Mouse (Mus musculus) midbrain, embryonic 10.5 days (tissue): ENCODE results near the gene Plcl2. TPM values are rescaled to one million over a fixed set of nuclear protein-coding genes. Genes with fewer than 3 reads are reported as not detected.
"Not testable (repeated sequence)": the region's sequence is repeated elsewhere in the genome, so short reads cannot be mapped to it uniquely, and the experiment has no call there.

Experiments
- DNase-seq: peaks from one replicate; pipeline ENCODE4 v3.0.0-alpha.2; 2017; ENCODE audit warnings: low spot score
- H3K27ac ChIP-seq: fragments of 300-500 bp; sonication (generic); replicated peaks from 2 replicates; pipeline ENCODE4 v1.5.1; 2016; ENCODE audit warnings: mild to moderate bottlenecking
- H3K27me3 ChIP-seq: fragments of 300-500 bp; sonication (generic); 2 replicates; pipeline ENCODE4 v1.6.1; 2016; ENCODE audit warnings: low read depth, mild to moderate bottlenecking; ENCODE audit not compliant: poor library complexity, severe bottlenecking
- H3K36me3 ChIP-seq: fragments of 300-500 bp; sonication (generic); 2 replicates; pipeline ENCODE4 v1.6.1; 2016; ENCODE audit warnings: mild to moderate bottlenecking, moderate library complexity
- H3K4me1 ChIP-seq: fragments of 300-500 bp; sonication (generic); 2 replicates; pipeline ENCODE4 v1.6.1; 2016
- H3K4me3 ChIP-seq: fragments of 300-500 bp; sonication (generic); 2 replicates; pipeline ENCODE4 v1.5.1; 2016; ENCODE audit warnings: mild to moderate bottlenecking, moderate library complexity
- H3K9me3 ChIP-seq: fragments of 300-500 bp; sonication (generic); replicated peaks from 2 replicates; pipeline ENCODE4 v1.6.1; 2016; ENCODE audit warnings: mild to moderate bottlenecking
- WGBS: fragments of 180-500 bp; shearing (Covaris S2); methylation state at CpG from one replicate; pipeline ENCODE4 v1.1.7; 2016; 5-methylcytosine and 5-hydroxymethylcytosine counted together
- polyA plus RNA-seq: library from polyadenylated mRNA; unstranded; fragments of >200 nt; fragmentation: Nextera tagmentation; extraction: Ambion mirVana; gene quantifications from 2 replicates; pipeline ENCODE4 v1.2.1, GENCODE M21; 2016

Plcl2 gene
- polyA plus RNA-seq, 1 experiment from 2014 or later: 3.8 TPM

DNA sequence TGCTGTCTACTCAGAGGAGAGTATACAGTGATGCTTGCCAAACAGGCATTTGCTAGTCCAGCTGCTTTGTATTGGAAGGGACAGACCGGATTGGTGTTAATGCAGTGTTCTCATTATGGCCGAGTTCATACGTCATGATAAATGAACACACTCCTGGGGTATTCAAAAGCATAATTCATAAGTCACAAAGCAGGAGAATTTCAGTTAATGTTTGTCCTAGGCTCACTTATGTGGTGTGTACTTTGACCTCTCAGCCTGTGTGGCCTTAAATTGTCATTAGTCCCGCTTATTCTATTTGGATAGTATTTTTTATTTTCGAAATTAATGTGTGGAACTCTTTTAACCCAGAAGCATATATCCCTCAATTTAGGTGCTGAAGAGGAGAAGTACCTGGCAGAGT lies 10.4 kb downstream of the Plcl2 start:
- Histone ChIP-seq H3K27me3 (no peaks in the 10 kb centered on the region), H3K4me3 (no peak overlapping the region), H3K27ac (no peak overlapping the region), H3K4me1 (peaks cover 18% of the 10 kb centered on the region), H3K36me3 (no peaks in the 10 kb centered on the region), H3K9me3 (no peaks in the 10 kb centered on the region)
- 94% methylated on average over 5 of the region's 5 CpGs for WGBS
- DNase-seq: no peak

DNA sequence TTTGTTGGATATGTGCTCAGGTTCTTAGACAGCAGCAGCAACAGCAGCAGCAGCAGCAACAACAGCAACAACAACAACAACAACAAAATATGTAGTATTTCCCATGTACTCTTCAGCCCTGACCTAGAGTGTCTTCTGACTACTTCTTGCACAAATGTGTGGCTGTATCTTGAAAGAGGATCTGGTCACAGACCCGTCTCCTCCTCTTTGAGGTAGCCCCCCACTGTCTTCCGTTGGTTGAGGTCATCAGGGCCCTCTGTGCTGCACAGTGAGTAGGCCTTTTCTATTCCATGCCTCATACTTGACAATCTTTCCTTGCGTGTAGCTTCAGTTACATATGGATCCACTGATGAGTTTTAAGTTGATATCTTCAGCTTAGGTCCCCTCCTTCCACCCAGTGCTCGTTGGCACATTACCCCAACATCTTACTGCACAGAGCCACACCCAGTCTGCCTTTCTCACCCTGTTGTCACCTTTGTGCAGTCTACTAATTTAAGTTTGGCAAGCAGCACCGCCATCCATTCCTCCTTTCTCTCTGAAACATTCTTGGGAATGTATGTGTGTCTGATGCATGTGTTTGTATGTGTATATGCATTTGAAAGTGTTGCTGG lies 13.4 kb downstream of the Plcl2 start:
- peaks cover 18% of the 10 kb centered on the region for H3K4me1 ChIP-seq
- DNase-seq: no peak
- 87% methylated on average over 5 of the region's 5 CpGs for WGBS
- H3K4me3 ChIP-seq: no peak overlapping the region
- H3K27ac ChIP-seq: no peak overlapping the region
- no peaks in the 10 kb centered on the region for H3K27me3 ChIP-seq
- no peaks in the 10 kb centered on the region for H3K9me3 ChIP-seq
- H3K36me3 ChIP-seq: no peaks in the 10 kb centered on the region

DNA sequence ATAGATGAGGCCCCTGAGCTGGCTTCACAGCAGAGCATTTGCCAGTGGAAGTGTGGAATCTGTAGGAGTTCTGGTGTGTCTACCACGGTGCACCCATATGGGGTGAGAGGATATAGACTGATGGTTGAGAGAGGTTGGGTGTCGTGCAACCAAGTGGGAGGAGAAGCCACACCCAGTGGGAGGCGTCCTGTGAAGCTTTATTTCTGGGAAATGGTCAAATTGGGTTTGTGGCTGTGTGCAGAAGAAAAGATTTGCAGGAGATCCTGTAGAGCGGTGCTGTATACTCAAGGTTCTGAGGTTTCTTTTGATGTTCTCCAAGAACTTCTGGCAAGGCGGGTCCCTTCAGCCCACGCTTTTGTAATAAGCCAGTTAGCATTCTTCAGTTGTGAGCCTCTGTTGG lies 15.8 kb downstream of the Plcl2 start:
- no peak for DNase-seq
- H3K27me3 ChIP-seq: no peaks in the 10 kb centered on the region
- H3K36me3 ChIP-seq: no peaks in the 10 kb centered on the region
- 80% methylated on average over 6 of the region's 6 CpGs for WGBS
- no peaks in the 10 kb centered on the region for H3K9me3 ChIP-seq
- H3K27ac ChIP-seq: no peak overlapping the region
- H3K4me1 ChIP-seq: peaks cover 18% of the 10 kb centered on the region
- H3K4me3 ChIP-seq: no peak overlapping the region

DNA sequence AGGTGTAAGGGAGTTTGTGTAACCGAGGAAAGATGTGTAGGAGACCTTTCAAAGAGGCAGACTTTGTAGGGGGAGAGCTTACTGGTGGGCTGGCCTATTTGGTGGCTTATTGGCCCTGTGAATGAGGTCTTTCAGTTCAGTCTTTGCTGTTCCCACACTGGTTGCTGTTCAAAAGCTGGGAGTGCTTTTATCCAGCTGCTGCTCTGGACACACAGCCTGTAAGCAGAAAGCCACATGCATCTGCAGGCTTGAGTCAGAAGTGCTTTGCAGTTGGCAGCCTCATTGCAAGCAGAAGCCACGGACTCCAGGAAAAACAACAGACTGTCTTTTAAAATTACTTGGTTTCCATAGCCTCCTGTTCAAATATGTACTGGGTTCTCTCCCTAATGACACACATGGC lies 16.6 kb downstream of the Plcl2 start:
- Histone ChIP-seq H3K36me3 (no peaks in the 10 kb centered on the region), H3K4me3 (no peak overlapping the region), H3K4me1 (peaks cover 18% of the 10 kb centered on the region), H3K27me3 (no peaks in the 10 kb centered on the region), H3K9me3 (no peaks in the 10 kb centered on the region), H3K27ac (peak overlapping the region; percentile 50; the same call in 1 of the 2 replicates)
- DNase-seq: no peak
- WGBS: 47% methylated on average over 2 of the region's 2 CpGs

DNA sequence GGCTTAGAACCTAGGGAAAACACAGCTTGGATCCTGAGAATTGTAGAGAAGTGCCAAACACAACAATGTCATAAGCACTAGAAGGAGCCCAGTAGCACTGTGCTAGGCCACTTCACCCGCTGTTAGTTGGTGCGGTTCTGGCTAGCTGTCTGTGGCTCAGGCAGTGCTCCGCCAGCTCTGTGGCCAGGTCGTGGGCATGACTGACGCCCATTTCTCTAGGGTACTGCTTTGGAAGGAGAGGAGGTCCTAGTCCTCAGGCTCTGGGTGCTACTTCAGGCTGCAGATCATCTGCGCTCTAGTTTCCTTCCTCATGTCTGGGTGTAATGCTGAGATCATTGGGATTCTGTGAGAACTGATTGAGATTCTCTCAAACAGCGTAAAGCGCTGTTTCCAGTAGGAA lies 20.9 kb downstream of the Plcl2 start:
- Histone ChIP-seq H3K36me3 (no peaks in the 10 kb centered on the region), H3K4me3 (no peak overlapping the region), H3K9me3 (no peaks in the 10 kb centered on the region), H3K27me3 (no peaks in the 10 kb centered on the region), H3K4me1 (peaks cover 11% of the 10 kb centered on the region), H3K27ac (no peak overlapping the region)
- DNase-seq: no peak
- 91% methylated on average over 8 of the region's 8 CpGs for WGBS

DNA sequence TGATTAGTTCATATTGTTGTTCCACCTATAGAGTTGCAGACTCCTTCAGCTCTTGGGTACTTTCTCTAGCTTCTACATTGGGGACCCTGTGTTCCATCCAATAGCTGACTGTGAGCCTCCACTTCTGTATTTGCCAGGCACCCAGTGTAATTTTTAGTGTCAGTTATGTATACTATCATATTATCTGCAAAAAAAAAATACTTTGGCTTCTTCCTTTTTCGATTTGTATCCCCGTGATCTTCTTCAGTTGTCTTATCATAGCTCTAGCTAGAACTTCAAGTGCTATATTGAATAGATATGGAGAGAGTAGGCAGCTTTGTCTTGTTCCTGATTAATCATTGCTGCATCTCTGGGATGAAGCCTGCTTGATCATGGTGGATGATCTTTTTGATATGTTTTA lies 25.7 kb downstream of the Plcl2 start:
- not testable (repeated sequence) for H3K27me3 ChIP-seq, H3K4me3 ChIP-seq, H3K27ac ChIP-seq, H3K36me3 ChIP-seq, DNase-seq, H3K4me1 ChIP-seq, H3K9me3 ChIP-seq
- 98% methylated on average over 2 of the region's 2 CpGs for WGBS

DNA sequence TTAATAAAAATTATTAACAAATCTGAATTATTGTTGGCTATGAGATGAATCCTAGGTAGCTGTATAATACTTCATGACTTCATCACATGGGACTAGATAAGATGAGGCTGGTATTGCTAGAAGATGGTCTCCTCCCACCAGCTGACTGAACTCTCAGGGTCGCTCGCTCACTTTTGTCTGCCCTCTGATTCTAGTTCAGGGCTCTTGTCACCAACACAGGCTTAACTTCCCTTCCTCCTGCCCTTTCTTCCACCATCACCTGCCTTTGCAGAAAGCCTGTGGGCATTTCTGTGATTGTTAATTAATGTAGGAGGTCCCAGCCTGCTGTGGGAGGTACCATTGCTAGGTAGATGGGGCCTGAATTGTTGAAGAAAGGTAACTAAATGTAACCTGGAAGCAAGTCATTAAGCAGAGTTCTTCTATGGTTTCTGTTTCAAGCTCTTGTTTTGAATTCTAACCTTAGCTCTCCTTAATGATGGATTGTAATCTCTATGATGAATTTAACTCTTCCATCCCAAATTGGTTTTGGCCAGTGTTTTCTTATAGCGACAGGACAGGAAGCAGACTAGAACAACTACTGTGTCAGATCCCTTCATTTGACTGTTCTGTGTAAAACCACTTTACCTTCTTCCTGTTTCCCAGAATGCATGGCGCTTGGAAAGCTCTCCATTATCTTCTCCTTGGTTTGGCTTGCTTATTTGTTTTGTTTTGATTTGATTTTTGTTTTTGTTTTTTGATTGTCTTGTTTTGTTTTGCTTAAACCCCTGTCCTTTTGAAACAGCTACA lies 27.4 kb downstream of the Plcl2 start:
- H3K27ac ChIP-seq: no peak overlapping the region
- H3K9me3 ChIP-seq: no peaks in the 10 kb centered on the region
- DNase-seq: no peak
- H3K36me3 ChIP-seq: no peaks in the 10 kb centered on the region
- 92% methylated on average over 4 of the region's 4 CpGs for WGBS
- no peak overlapping the region for H3K4me3 ChIP-seq
- H3K27me3 ChIP-seq: no peaks in the 10 kb centered on the region
- no peaks in the 10 kb centered on the region for H3K4me1 ChIP-seq

DNA sequence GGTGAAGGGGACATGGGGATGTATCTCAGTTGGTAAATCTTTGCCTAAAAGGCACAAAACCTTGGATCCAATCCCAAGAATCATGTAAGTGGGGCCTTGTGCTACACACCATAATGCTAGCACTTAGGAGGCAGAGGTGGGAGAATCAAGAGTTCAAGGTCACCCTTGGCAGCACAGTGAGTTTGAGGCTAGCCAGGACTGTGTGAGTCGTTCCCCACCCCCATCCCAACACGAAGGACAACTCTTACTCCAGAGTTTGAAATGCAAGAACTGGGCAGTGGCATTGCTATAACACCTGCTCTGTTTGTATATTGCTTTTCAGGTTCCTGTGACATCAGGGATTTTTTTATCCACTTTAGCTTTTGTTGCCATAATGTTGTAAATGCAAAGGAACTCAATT lies 28.6 kb downstream of the Plcl2 start:
- Histone ChIP-seq H3K9me3 (peaks cover 9% of the 10 kb centered on the region), H3K27ac (no peak overlapping the region), H3K4me3 (no peak overlapping the region), H3K4me1 (no peaks in the 10 kb centered on the region), H3K27me3 (no peaks in the 10 kb centered on the region), H3K36me3 (peaks cover 9% of the 10 kb centered on the region)
- DNase-seq: no peak
- 83% methylated on average over 2 of the region's 2 CpGs for WGBS

DNA sequence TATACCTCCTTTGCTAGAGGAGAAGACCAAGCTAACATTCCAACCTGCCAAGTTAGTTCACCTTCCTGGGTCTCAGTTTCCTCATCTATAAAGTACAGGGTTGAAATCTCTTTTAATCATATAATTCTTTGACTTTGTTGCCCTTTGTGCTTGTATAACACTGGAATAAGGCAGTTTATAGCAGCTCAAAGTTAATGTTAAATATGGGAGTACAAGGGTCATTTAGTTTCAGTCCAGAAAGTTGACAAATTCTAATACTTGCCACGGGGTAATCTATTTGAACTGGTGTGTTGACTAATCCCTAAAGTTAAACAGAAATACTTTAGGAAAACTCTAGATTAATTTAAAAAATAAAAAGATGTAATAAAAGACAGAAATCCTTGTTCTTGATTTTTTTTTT lies 35.7 kb downstream of the Plcl2 start:
- no peak overlapping the region for H3K4me3 ChIP-seq
- 92% methylated on average over 1 of the region's 1 CpGs for WGBS
- no peak for DNase-seq
- no peaks in the 10 kb centered on the region for H3K27me3 ChIP-seq
- H3K36me3 ChIP-seq: peaks cover 12% of the 10 kb centered on the region
- H3K4me1 ChIP-seq: no peaks in the 10 kb centered on the region
- no peak overlapping the region for H3K27ac ChIP-seq
- H3K9me3 ChIP-seq: peaks cover 11% of the 10 kb centered on the region

DNA sequence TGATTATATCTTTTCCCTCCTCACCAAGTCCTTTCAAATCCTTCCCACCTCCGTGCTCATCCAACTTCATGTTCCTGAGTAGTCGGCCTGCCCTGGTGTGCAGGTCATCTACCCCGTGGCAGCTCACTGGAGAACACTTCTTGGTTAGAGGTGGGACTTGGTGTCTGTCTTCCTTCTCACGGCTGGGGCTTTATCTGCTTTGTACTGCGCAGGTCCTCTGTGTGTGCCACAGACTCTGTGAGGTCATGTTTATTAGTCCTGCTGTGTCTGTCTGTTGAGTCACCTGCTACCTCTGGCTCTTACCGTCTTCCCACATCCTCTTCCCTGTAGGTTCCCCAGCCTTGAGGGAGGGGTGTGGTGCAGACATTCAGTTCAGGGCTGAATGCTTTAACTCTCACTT lies 36.1 kb downstream of the Plcl2 start:
- Histone ChIP-seq H3K27ac (no peak overlapping the region), H3K9me3 (peaks cover 11% of the 10 kb centered on the region), H3K36me3 (peaks cover 12% of the 10 kb centered on the region), H3K4me1 (no peaks in the 10 kb centered on the region), H3K4me3 (no peak overlapping the region), H3K27me3 (no peaks in the 10 kb centered on the region)
- DNase-seq: no peak
- WGBS: 87% methylated on average over 6 of the region's 6 CpGs

DNA sequence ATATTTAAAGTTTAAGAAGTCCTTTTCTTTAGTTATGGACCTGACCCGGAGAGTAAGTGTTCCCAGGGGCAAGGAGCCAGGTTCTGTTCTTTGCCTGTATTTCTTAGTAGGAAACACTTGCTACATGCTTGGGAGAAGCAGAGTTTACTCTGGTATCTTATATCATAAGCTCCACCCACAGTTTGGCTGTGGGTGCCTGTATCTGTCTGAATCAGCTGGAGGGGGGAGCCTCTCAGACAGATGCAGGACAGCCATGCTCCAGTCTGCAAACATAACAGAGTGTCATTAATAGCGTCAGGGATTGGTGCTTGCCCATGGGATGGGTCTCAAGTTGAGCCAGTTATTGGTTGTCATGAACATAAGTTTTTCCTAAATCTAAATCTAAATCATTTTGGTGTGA lies 42.9 kb downstream of the Plcl2 start:
- no peak overlapping the region for H3K27ac ChIP-seq
- 96% methylated on average over 2 of the region's 2 CpGs for WGBS
- DNase-seq: no peak

DNA sequence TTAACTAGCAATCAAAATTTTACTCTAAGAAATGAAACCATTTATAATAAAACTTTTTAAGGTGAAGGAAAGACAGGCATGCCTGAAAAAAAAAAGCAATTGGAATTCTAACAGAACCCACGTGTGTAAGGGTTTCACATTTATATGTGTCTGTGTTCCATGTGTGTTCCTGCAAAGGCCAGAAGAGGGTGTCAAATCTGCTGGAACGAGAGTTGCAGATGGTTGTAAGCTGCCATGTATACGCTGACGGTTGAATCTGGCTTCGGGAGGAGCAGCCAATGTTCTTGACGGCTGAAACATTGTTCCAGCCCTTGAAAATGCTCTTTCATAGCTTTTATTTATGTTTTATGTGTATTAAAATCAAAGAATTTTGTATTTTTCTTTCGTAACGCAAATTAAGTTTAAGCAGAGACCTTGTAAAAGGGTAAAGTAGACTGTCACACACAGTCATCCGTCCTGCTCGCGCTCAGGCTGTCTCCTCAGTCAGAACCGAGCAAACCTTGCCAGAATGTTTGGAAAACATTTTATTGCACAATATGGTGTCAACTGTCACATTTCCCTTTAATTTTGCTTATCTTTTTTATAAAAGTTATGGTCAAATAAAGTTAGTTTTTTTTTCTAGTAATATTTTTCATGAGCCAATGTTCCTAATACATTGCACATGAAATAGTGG lies 48.5 kb downstream of the Plcl2 start:
- WGBS: 89% methylated on average over 12 of the region's 12 CpGs
- DNase-seq: no peak
- Histone ChIP-seq H3K36me3 (no peaks in the 10 kb centered on the region), H3K4me1 (no peaks in the 10 kb centered on the region), H3K9me3 (no peaks in the 10 kb centered on the region), H3K4me3 (no peak overlapping the region), H3K27me3 (no peaks in the 10 kb centered on the region), H3K27ac (no peak overlapping the region)

More for the DNA sequence above, 42.9 kb downstream of the Plcl2 start:
- Histone ChIP-seq H3K27me3 (no peaks in the 10 kb centered on the region), H3K4me3 (no peak overlapping the region), H3K9me3 (no peaks in the 10 kb centered on the region), H3K36me3 (no peaks in the 10 kb centered on the region; the same call in 1 of the 2 replicates), H3K4me1 (no peaks in the 10 kb centered on the region)

DNA sequence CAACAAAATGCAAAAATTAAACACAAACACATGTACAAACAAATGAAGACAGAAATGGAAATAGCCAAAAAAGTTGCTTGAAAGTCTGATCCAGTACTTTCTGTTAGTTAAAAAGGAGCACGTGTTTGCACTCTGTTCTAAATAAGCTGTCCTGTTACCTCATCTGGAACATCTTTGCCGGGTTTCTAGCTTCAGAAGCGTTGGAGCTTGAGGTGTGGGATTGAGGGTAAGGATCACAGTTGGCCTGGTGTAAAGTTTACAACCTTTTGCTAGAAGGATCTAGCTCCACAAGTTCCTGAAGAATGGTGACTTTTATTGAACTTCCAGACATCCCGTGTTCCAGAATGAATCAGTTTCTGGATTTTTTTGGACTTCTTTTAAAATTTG lies 49.0 kb downstream of the Plcl2 start:
- 77% methylated on average over 4 of the region's 4 CpGs for WGBS
- no peaks in the 10 kb centered on the region for H3K36me3 ChIP-seq
- H3K27ac ChIP-seq: no peak overlapping the region
- no peaks in the 10 kb centered on the region for H3K9me3 ChIP-seq
- H3K27me3 ChIP-seq: no peaks in the 10 kb centered on the region
- H3K4me3 ChIP-seq: no peak overlapping the region
- H3K4me1 ChIP-seq: no peaks in the 10 kb centered on the region
- DNase-seq: no peak
